Mouse (Mus musculus) liver, embryonic 13.5 days (tissue): ENCODE results near the gene Rnf207. TPM values are rescaled to one million over a fixed set of nuclear protein-coding genes. Genes with fewer than 3 reads are reported as not detected.

ENCODE experiments used
- ATAC-seq: fragments of 200-750 bp; cut with Nextera tagmentation; 2 replicates; pipeline ENCODE4 v1.8.0; 2017; ENCODE audit warnings: low read depth, mild to moderate bottlenecking, moderate number of reproducible peaks, moderate library complexity
- DNase-seq: peaks from one replicate; pipeline ENCODE4 v3.0.0; 2022
- H3K27ac ChIP-seq: fragments of 300-500 bp; sonication (generic); 2 replicates; pipeline ENCODE4 v1.5.1; 2015; ENCODE audit warnings: moderate library complexity, mild to moderate bottlenecking, inconsistent platforms
- H3K27me3 ChIP-seq: fragments of 300-500 bp; sonication (generic); 2 replicates; pipeline ENCODE4 v1.6.1; 2015; ENCODE audit warnings: mild to moderate bottlenecking, inconsistent platforms
- H3K36me3 ChIP-seq: fragments of 300-500 bp; sonication (generic); 2 replicates; pipeline ENCODE4 v1.6.1; 2015; ENCODE audit warnings: mild to moderate bottlenecking, inconsistent platforms
- H3K4me1 ChIP-seq: fragments of 300-500 bp; sonication (generic); replicated peaks from 2 replicates; pipeline ENCODE4 v1.6.1; 2015; ENCODE audit warnings: inconsistent platforms
- H3K4me2 ChIP-seq: fragments of 300-500 bp; sonication (generic); 2 replicates; pipeline ENCODE4 v1.6.1; 2015; ENCODE audit warnings: inconsistent platforms, mild to moderate bottlenecking, moderate library complexity
- H3K4me3 ChIP-seq: fragments of 300-500 bp; sonication (generic); replicated peaks from 2 replicates; pipeline ENCODE4 v1.5.1; 2015; ENCODE audit warnings: mild to moderate bottlenecking, inconsistent platforms
- H3K9ac ChIP-seq: fragments of 300-500 bp; sonication (generic); 2 replicates; pipeline ENCODE4 v1.6.1; 2015; ENCODE audit warnings: mild to moderate bottlenecking, inconsistent platforms
- H3K9me3 ChIP-seq: fragments of 300-500 bp; sonication (generic); replicated peaks from 2 replicates; pipeline ENCODE4 v1.6.1; 2016; ENCODE audit warnings: inconsistent platforms
- WGBS: fragments of 180-500 bp; shearing (Covaris S2); methylation state at CpG from one replicate; pipeline ENCODE4 v1.1.7; 2015; ENCODE audit not compliant: insufficient replicate concordance; 5-methylcytosine and 5-hydroxymethylcytosine counted together
- polyA plus RNA-seq: library from polyadenylated mRNA; unstranded; fragments of >200 nt; fragmentation: Nextera tagmentation; extraction: Ambion mirVana; gene quantifications from 2 replicates; pipeline ENCODE4 v1.2.1, GENCODE M21; 2015

Gene Rnf207
- polyA plus RNA-seq, 1 experiment from 2014 or later = 0.31 TPM

DNA sequence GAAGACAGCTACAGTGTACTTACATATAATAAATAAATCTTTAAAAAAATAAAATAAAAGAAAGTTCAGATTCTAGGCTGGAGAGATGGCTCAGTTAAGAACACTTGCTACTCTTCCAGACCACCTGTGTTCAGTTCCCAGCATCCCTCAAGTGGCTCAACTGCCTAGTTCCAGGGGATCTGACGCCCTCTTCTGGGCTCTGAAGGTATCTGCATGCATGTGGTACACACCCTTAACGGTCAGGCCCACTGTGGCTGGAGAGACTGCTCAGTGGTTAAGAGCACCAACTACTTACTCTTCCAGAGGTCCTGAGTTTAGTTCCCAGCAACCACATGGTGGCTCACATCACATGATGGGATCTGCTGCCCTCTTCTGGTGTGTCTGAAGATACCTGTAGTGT is 40.9 kb downstream of the Rnf207 start:
- DNase-seq (no peak), ATAC-seq (no peak)
- no peak overlapping the region for H3K4me3 ChIP-seq
- H3K27me3 ChIP-seq = peaks cover 75% of the 10 kb centered on the region
- H3K27ac ChIP-seq = no peak overlapping the region
- no peaks in the 10 kb centered on the region for H3K9me3 ChIP-seq
- no peak overlapping the region for H3K4me2 ChIP-seq
- peaks cover 19% of the 10 kb centered on the region for H3K4me1 ChIP-seq
- no peaks in the 10 kb centered on the region for H3K36me3 ChIP-seq
- WGBS = 58% methylated on average over 2 of the region's 2 CpGs
- H3K9ac ChIP-seq = no peak overlapping the region

DNA sequence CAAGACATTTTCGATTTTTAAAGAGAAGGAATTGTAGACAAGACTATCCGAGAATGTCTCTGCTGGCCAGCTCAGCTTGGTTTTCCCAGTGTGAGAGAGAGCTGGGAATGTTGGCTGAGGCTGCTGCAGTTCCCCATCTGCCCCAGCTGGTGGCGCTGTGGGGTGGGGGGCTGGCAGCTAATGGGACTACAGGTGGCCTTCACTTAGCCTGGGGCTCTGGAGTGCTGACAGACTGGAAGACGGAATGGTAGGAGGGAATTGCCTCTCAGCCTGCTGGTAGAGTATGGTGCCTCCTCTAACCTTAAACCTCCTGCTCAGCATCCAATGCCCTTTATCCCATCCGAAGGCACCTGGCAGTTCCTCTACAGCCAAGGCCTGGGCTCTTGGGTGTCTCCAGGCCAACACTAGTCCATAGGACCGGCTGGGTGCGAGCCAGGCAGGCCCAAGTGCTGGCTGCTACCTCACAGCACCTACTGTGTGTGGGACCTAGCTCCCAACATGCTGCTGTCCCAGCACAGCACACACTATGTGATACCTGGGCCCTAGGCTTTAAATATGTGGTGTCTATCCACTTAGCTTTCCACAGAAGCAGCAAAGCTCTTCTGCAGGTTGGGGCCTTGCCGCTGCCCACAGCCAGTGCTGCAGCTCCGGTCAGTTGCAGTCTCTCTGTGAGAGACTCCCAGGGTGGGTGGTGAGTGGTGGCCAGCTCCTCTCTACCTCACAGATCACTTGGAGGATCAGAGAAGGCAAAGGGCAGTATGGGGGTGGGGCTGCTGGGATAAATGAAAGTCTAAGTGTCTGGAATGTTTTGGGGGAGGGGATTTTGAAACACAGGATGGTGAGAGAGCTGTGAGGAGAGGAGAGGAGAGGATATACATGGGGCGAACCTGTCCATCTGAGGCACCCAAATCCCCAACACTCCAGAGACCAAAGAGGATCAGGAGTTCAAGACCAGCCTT is 42.1 kb downstream of the Rnf207 start:
- DNase-seq (no peak), ATAC-seq (no peak)
- Histone ChIP-seq H3K4me2 (no peak overlapping the region), H3K27ac (no peak overlapping the region), H3K4me3 (no peak overlapping the region), H3K4me1 (peaks cover 23% of the 10 kb centered on the region), H3K9me3 (no peaks in the 10 kb centered on the region), H3K36me3 (no peaks in the 10 kb centered on the region), H3K9ac (no peak overlapping the region), H3K27me3 (peaks cover 75% of the 10 kb centered on the region)
- WGBS = 48% methylated on average over 10 of the region's 10 CpGs

DNA sequence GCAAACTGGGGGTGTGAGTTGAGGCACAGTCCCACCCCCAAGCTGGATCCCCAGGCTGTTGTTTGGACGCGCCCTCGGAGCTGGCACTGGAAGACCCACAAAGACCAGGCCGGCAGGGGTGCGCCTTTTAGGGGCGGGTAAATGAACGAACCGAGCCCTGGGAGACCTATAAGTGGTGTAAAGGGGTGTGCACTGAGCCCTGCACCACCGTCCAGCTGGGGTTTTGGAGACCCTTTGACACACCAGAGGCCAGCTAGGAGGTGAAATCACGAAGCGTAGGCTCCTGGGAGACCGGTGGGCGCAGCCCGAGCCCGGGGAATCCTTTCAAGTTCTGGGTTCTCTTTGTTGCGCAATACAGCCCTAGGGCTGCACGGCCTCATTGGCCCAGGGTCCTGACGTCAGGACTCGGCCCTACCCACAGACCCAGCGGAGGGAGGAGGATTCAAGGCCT is 44.1 kb downstream of the Rnf207 start:
- Histone ChIP-seq H3K4me3 (peak overlapping the region; percentile 56), H3K36me3 (no peaks in the 10 kb centered on the region), H3K27ac (no peak overlapping the region), H3K9me3 (no peaks in the 10 kb centered on the region), H3K4me2 (peak overlapping the region; percentile 67), H3K27me3 (peaks cover 61% of the 10 kb centered on the region), H3K9ac (peak overlapping the region; percentile 39; the same call in 1 of the 2 replicates), H3K4me1 (peaks cover 23% of the 10 kb centered on the region)
- DNase-seq = no peak
- no peak for ATAC-seq
- WGBS = 2% methylated on average over 20 of the region's 20 CpGs

DNA sequence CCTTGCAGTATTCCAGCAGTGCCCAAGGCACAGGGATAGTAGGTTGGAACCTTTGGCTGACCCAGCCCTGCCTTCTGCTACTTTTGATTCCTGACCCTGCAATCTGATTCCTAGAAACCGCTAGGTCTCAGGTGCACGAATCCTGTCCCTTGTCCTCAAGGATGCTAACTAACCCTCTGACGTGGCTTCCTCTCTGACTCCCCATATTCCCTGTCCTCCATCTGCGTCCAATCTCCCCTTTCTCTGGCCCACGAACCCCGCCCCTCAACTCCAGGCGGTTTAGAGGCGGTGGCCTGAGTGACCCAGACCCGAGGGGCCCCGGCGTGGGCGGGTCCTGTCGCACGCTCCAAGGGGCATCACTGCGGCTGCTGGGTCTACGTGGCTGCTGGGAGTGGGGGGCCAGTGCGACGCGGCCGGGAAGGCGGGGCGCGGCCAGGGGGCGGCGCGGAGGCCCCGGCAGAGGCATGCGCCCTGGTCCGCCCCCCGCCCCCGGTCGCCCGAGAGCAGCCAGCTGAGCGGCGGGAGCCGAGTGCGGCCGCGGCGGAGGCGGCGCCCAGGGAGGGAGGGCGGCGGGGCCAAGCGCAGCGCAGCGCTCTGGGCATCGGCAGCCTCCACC is 45.1 kb downstream of the Rnf207 start, which contains the start of gene Gpr153:
TSS of gene Gpr153 (plus strand) at position 612 of the 616 bp plus-strand sequence.
- H3K27me3 ChIP-seq = peaks cover 59% of the 10 kb centered on the region
- no peak for DNase-seq

DNA sequence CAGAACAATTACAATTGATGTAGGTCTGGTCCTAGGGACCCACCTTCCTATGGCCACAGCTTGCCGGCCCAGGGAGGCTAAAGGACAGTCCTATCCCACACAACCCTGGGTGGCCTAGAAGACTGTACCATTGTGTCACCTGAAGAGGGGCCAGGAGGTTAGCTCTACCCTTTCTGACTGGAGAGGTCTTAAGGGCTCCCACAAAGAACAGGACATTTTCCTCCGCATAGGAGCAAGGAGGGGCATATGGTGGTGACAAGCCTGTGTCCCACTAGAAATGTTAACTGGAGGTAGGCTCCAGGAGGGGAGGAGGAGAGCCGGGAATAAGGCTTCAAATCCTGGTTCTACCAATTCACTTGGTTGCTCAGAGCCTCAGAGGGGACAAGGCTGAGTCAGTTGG is 45.6 kb downstream of the Rnf207 start:
- DNase-seq (no peak), ATAC-seq (no peak)
- Histone ChIP-seq H3K36me3 (no peaks in the 10 kb centered on the region), H3K9me3 (no peaks in the 10 kb centered on the region), H3K4me3 (no peak overlapping the region), H3K4me2 (no peak overlapping the region), H3K27me3 (peaks cover 59% of the 10 kb centered on the region), H3K9ac (no peak overlapping the region), H3K27ac (peak overlapping the region; percentile 23; the same call in 1 of the 2 replicates), H3K4me1 (peaks cover 23% of the 10 kb centered on the region)
- 44% methylated on average over 3 of the region's 3 CpGs for WGBS

More for the DNA sequence above, 45.1 kb downstream of the Rnf207 start, which contains the start of gene Gpr153:
- no peaks in the 10 kb centered on the region for H3K36me3 ChIP-seq
- no peaks in the 10 kb centered on the region for H3K9me3 ChIP-seq
- peaks cover 23% of the 10 kb centered on the region for H3K4me1 ChIP-seq
- H3K4me2 ChIP-seq = peak within 1 kb of the TSS; percentile 67
- H3K4me3 ChIP-seq = peak within 1 kb of the TSS; percentile 56
- peak within 1 kb of the TSS; percentile 39; the same call in 1 of the 2 replicates for H3K9ac ChIP-seq
- 2% methylated on average over 39 of the region's 48 CpGs for WGBS
- H3K27ac ChIP-seq = peak within 1 kb of the TSS; percentile 23; the same call in 1 of the 2 replicates
- ATAC-seq = 0 out of 2 replicates have a peak, but pooled peaks have one; percentile 32

DNA sequence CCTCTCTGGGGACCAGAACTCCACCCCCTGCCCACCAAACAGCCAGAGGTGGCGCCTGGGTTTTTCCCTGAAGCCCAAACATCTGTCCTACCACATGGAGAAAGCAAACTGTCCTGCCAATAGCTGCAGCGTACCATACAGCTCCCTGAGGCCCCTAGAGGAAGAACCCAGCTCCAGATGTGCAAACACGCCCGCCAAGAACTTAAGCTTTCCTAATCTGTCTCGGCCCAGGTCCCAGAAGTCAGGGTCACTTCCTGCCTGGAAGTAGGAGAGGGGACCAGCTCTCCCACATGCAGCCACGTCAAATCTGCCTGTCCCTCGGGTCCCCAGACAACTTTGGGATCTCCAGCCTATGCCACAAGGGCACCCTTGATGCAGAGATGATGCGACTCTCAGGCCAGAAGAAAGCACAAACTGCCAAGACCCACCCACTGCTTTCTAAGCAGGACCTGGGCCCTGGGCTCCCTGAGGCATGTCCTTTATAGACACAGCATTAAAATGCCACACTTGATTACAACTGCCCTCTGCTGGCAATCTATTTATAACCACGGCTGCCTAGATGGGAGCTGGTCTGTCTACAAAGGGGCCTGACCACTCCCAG is 46.2 kb downstream of the Rnf207 start:
- Histone ChIP-seq H3K9me3 (no peaks in the 10 kb centered on the region), H3K27ac (0 out of 2 replicates have a peak overlapping the region, but pooled peaks have one; percentile 23), H3K4me1 (peaks cover 23% of the 10 kb centered on the region), H3K4me3 (no peak overlapping the region), H3K36me3 (no peaks in the 10 kb centered on the region), H3K27me3 (peaks cover 59% of the 10 kb centered on the region), H3K9ac (no peak overlapping the region), H3K4me2 (no peak overlapping the region)
- DNase-seq (no peak), ATAC-seq (no peak)
- 28% methylated on average over 9 of the region's 9 CpGs for WGBS

DNA sequence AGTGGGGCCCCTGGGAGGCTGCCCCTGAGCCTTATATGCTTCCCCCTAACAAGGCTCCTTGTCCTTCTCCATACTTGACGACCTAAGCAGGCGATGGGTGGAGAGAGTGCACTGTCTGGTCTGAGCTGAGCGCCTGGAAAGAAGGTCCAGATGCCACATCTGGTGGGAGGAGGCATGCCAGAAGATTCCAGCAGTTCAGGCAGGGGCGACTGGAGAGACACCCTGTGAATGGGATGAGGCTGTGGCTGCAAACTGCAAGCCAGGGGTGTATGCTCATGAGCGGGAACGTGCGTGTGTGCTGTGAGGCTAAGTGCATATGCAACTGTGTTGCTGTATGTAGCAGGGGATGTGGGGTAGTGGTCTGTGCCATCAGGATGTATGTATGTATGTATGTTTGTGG is 46.8 kb downstream of the Rnf207 start:
- 68% methylated on average over 7 of the region's 7 CpGs for WGBS
- Histone ChIP-seq H3K27ac (0 out of 2 replicates have a peak overlapping the region, but pooled peaks have one; percentile 19), H3K4me2 (no peak overlapping the region), H3K4me3 (no peak overlapping the region), H3K27me3 (peaks cover 59% of the 10 kb centered on the region), H3K9ac (no peak overlapping the region), H3K4me1 (peaks cover 23% of the 10 kb centered on the region), H3K36me3 (no peaks in the 10 kb centered on the region), H3K9me3 (no peaks in the 10 kb centered on the region)
- ATAC-seq (no peak), DNase-seq (no peak)

DNA sequence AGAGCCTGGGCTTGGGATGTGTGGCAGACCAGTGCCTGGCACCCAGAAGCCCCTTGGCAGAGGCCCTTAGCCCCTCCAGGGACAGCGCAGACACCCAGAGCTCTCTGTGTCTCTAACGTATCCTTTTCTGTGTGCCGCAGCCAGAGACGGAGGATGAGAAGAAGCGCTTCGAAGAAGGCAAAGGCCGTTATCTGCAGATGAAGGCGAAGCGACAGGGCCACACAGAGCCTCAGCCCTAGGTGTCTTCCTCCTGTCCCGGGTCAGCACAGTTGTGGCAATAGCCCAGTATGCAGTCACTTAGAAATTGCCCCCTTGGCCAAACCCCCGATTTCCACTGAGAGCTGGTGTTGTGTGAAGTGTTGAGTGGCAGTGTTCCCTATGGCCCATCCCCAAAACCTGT is 47.5 kb downstream of the Rnf207 start:
- Histone ChIP-seq H3K27me3 (peaks cover 52% of the 10 kb centered on the region), H3K4me3 (no peak overlapping the region), H3K36me3 (no peaks in the 10 kb centered on the region), H3K27ac (peak overlapping the region; percentile 19; the same call in 1 of the 2 replicates), H3K4me2 (no peak overlapping the region), H3K9ac (no peak overlapping the region), H3K4me1 (peaks cover 23% of the 10 kb centered on the region), H3K9me3 (no peaks in the 10 kb centered on the region)
- WGBS = 83% methylated on average over 11 of the region's 11 CpGs
- DNase-seq = no peak
- ATAC-seq = no peak

DNA sequence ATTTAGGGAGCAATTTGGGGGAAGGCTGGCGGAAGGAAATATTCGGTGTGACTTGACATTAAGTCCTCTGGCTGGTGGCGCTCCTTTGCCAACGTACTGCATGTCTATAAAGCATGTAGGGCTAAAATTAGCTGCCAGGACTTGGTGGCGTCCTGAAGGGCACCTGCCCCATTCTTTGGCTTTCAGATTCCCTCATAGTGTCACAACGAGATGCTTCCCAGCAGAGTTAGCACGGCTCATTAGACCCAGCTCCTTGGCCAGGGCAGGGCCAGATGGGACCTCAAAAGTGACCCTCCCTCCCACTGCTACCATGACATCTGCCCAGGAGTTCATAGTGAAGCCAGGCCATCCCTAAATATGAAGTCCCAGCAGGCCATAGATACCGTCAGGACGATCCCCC is 48.2 kb downstream of the Rnf207 start:
- no peaks in the 10 kb centered on the region for H3K9me3 ChIP-seq
- H3K4me1 ChIP-seq = peaks cover 23% of the 10 kb centered on the region
- H3K27ac ChIP-seq = no peak overlapping the region
- peaks cover 45% of the 10 kb centered on the region for H3K27me3 ChIP-seq
- no peak overlapping the region for H3K9ac ChIP-seq
- H3K4me3 ChIP-seq = no peak overlapping the region
- no peak overlapping the region for H3K4me2 ChIP-seq
- 70% methylated on average over 9 of the region's 9 CpGs for WGBS
- DNase-seq = no peak
- no peak for ATAC-seq
- H3K36me3 ChIP-seq = no peaks in the 10 kb centered on the region

DNA sequence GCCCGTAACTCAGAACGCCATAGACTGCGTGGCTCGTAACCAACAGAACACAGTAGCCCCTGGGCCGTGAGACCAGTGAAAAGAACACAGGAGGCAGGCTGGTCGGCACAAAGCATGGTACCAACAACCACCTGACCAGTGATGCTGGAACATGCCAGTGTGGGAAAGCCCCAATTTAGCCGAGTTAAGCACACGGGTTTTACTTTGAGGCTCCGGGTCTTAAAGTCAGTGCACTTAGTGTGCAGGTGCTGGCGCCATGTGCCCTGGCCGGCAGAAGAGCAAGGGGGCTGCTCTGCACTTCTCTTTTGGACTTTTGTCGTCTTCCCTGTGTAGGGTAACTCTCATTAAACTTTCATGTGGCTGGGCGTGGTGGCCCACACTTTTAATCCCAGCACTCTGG is 48.8 kb downstream of the Rnf207 start:
- H3K4me1 ChIP-seq = peaks cover 20% of the 10 kb centered on the region
- H3K27me3 ChIP-seq = peaks cover 38% of the 10 kb centered on the region
- no peak overlapping the region for H3K4me3 ChIP-seq
- no peak for DNase-seq
- WGBS = 75% methylated on average over 13 of the region's 13 CpGs
- no peak overlapping the region for H3K4me2 ChIP-seq
- H3K9me3 ChIP-seq = no peaks in the 10 kb centered on the region
- H3K9ac ChIP-seq = no peak overlapping the region
- no peaks in the 10 kb centered on the region for H3K36me3 ChIP-seq
- no peak overlapping the region for H3K27ac ChIP-seq
- no peak for ATAC-seq
